Mouse (Mus musculus) cerebellum, adult 18-20 months (tissue): Measurements from ENCODE around the gene Prkd2.

Experiments
- DNase-seq, 2 experiments: peaks; one replicate each; pipeline ENCODE4 v3.0.0; 2021

The Prkd2 gene

DNA sequence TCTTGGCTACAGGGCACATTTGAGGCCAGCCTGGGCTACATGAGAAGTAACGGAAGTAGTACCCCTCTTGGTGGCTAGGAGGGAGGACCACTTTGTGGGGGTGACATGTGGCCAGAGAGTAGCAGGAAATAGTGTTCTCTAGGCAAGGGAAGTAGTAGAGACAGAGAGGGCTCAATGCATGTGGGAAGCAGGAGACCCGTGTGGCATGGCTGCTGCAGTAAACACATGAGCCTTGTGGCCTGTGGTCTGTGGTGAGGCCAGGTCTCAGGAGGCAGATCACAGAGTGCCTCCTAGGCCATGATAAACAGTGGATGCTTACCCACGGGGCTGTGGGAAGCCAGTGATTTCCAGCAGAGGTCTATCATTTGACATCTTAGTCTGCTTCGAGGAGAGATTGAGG lies 15.4 kb upstream of the Prkd2 start:
- no peak for DNase-seq

DNA sequence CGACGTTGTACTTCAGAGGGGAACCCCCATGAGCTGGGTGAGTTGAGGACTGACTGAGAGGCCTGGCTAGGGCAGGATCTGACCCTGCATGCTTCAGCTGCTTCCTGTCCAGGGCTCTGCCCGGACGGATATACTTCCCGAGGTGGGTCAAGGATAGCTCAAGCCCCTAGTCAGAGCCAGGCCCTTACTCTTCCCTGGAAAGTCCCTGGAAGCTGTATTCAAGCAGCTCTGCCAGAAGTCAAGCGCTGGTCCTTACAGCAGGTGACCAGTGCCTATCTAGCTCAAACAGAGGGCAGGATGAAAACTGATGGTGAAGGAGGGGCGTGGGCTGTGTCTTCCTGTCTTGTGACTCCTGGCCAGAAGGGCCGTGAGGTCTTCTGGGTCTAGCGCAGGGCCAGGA lies 12.3 kb upstream of the Prkd2 start:
- DNase-seq = no peak

DNA sequence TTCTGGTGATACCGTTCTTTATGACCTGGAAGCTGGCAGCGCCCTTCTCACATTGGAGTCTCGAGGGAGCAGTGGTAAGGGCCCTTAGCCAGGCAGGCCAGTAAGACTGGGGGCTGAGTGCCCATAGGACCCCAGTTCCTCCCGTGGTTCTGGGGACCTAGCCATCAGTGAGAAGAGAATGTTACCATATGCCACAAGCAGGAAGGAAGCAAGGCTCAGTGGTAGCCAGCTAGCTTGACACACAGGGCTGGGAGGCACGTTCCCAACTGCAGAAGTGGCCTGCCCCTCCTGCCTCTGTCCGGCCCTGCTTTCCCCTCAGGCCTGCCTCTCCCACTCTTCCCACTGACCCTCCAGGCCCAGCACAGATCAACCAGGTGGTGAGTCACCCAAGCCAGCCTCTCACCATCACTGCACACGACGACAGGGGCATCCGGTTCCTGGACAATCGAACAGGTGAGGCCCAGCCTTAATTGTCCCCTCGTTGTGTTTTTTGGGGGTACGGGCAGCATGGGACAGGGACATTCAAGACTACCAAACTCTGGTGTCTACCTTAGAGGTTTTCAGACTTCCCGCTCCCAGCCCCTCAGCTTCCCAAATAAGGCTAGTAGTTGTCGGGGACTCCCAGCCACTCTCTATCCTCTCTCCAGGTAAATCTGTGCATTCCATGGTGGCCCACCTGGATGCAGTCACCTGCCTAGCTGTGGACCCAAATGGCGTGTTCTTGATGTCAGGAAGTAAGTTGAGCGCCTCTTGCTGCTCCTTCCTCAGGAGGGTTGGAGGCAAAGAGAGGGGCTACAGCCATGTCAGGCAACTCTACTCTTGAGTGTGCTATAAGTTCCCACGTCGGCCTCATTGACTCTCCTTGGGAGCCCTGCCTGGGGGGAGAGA lies 4.5 kb upstream of the Prkd2 start:
- DNase-seq = no peak

GRCm38 (mm10) chr7:16838804-16839426 lies 3.8 kb upstream of the Prkd2 start:
- DNase-seq = no peak

- no peak for DNase-seq
Measured at GRCm38 (mm10) chr7:16839427-16840108, 3.1 kb upstream of the Prkd2 start.

- no peak for DNase-seq
Measured at GRCm38 (mm10) chr7:16840109-16840491, 2.6 kb upstream of the Prkd2 start.

- DNase-seq = no peak
Measured at GRCm38 (mm10) chr7:16841078-16841477, 1.6 kb upstream of the Prkd2 start.

- no peak for DNase-seq
Measured at GRCm38 (mm10) chr7:16841561-16842560, 841 bp upstream of the Prkd2 start.

DNA sequence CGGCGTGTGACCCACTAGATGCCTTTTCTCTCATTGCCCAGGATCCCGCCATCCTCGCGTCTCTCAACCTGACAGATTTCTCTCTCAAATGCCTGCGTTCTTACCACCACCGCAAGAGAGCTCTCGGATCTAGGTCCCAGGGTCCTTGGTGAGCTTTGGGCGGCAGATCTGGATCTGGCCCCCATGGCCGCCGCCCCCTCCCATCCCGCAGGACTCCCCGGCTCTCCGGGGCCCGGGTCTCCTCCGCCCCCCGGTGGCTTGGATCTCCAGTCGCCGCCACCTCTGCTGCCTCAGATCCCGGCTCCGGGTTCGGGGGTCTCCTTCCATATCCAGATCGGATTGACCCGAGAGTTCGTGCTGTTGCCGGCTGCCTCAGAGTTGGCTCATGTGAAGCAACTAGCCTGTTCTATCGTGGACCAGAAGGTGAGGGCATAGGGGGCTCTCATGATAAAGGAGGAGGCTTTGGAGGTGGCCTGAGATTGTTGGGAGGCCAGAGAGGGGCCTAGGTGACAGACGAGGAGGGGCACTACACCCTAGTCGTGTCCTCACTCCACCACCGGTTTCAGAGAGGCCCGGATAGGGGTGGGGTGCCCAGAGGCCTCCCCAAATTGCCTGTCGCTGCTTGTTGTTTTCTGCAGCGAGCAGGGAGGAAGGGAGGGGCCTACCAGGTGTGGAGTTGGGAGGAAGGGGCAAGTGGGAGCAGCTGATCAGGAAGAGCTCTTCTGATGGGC lies 904 bp downstream of the Prkd2 start:
- DNase-seq = peak in 1 of 2 experiments; percentile 43

GRCm38 (mm10) chr7:16844696-16845071 lies 2.0 kb downstream of the Prkd2 start:
- DNase-seq = no peak

- no peak for DNase-seq
Measured at GRCm38 (mm10) chr7:16845072-16845819, 2.5 kb downstream of the Prkd2 start.

- no peak for DNase-seq
Measured at GRCm38 (mm10) chr7:16845820-16846167, 3.1 kb downstream of the Prkd2 start.

DNA sequence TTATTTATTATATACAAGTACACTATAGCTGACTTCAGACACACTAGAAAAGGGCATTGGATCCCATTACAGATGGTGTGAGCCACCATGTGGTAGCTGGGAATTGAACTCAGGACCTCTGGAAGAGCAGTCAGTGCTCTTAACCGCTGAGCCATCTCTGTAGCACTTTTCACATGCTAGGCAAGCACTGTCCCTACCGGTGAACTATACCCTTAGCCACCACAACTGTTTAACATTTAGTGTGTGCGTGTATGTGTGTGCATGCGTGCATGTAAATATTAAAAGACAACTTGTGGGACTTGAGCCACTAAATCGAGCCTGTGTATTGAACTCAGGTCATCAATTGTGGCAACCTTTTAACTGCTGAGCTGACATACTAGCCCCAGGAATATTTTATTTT lies 4.1 kb downstream of the Prkd2 start:
- DNase-seq = no peak

DNA sequence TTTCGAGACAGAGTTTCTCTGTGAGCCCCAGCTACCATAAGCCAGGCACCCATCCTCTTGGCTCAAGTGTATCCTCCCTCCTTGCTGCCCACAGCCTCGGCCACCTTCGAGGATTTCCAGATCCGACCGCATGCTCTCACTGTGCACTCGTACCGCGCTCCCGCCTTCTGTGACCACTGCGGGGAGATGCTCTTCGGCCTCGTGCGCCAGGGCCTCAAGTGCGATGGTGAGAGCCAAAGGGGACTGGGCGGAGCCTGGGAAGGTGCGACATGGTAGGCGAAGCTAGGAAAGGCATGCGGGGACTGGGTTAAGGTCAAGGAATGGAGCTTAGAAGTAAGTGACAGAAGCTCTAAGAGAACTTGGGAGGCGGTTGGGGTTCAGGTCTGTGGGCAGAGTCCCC lies 4.8 kb downstream of the Prkd2 start:
- no peak for DNase-seq

- peak; percentile 78 to 85 for DNase-seq
Measured at GRCm38 (mm10) chr7:16848579-16848978, 5.9 kb downstream of the Prkd2 start.

DNA sequence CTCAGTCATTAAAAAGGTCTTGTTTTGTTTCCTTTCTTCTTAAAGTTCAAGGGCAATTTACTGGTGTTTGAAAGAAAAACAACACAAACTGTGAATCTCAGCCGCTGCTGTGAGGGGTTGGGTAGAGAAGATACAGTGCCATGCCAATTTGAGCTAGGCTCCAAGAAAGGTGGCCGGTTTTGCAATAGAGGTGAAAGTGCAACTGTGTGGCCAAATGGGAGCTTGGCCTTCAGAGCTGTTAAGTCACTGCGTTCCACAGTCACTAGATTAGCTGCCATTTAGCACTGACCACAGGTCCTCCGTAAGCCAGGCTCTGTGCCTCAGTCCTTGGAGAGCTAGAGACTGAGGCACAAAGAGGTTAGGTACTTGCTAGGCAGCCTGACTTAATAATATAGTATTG lies 8.9 kb downstream of the Prkd2 start:
- DNase-seq = no peak

DNA sequence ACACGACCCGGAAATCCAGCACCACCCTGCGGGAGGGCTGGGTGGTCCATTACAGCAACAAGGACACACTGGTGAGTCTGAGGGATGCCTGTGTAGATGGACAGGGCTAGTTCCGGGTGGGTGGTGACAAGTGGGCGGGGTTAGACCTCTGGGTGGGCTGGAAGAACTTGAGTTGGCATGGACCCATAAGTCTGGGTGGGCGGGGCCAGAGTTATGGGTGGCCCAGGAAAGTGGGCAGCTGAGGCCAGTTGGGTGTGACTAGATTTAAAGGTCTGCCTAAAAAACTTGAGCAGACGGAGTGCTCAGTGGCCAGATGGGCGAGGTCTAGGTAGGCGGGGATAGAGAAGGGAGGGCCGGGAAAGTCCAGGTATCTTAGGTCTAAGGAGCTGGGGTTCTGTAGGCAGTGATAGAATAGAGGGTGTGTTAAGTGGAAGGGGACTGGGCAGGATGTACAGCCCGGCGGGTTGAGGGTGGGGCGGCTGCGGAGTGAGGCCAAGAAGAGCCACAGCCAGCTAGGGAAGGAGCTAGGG lies 10.7 kb downstream of the Prkd2 start:
- DNase-seq = no peak

DNA sequence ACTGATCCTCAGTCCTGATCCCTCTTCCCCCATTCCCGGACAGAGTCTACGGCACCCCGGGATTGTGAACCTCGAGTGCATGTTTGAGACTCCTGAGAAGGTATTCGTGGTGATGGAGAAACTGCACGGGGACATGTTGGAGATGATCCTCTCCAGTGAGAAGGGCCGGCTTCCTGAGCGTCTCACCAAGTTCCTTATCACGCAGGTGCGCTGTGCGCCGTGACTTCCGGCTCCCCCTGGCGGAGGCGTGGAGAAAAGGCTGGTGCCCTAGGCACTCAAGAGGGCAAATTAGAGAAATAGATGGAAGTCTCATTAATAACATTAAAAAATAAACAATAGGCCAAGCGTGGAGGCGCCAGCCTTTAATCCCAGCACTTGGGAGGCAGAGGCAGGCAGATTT lies 15.6 kb downstream of the Prkd2 start:
- peak; percentile 63 to 73 for DNase-seq

DNA sequence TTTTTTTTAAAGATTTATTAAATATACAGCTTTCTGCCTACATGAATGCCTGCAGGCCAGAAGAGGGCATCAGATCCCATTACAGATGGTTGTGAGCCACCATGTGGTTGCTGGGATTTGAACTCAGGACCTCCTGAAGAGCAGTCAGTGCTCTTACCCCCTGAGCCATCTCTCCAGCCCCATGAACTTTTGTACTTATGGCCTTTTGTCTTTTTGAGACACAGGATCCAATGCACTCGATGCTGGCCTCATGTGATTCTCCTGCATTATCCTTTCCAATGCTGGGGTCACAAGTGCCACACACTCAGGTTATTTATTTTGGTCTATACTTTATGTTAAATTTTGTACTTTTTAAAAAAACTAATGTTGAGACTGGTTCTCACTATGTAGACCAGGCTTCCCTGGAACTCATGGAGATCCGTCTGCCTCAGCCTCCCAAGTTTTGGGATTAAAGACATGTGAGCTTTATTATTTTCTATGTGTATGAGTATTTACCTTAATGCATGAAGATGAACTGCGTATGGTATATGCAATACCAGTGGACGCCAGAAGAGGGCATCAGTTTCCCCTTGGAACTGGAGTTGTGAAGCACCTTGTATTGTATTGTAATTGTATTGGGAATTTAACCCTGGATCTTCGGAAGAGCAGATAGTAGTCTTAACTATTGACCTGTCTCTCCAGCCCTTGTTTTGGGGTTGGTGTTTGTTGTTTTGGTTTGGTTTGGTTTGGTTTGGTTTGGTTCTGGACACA lies 17.4 kb downstream of the Prkd2 start:
- peak; percentile 74 to 78 for DNase-seq

GRCm38 (mm10) chr7:16867488-16867887 lies 24.8 kb downstream of the Prkd2 start:
- no peak for DNase-seq
